Mouse (Mus musculus): ENCODE measurements around the gene Kalrn. TPM values are rescaled to one million over a fixed set of nuclear protein-coding genes. Genes with fewer than 3 reads are reported as not detected.

The Kalrn gene
- total RNA-seq, 2 experiments from 2014 or later = 419 to 451 TPM

GRCm38 (mm10) chr16:34047006-34047360 is 526.3 kb downstream of the Kalrn start:
- DNase-seq (ENCODE audit: low spot score in 2 of 2) = no peak

- DNase-seq (ENCODE audit: low spot score in 2 of 2) = no peak
Observed at GRCm38 (mm10) chr16:34046268-34047005, 526.9 kb downstream of the Kalrn start.

GRCm38 (mm10) chr16:34044539-34044938 is 528.8 kb downstream of the Kalrn start:
- no peak for DNase-seq (ENCODE audit: low spot score in 2 of 2)

- peak; percentile 42 to 72 for DNase-seq (ENCODE audit: low spot score in 2 of 2)
Observed at GRCm38 (mm10) chr16:34043048-34043795, 530.1 kb downstream of the Kalrn start.

GRCm38 (mm10) chr16:34042586-34042985 is 530.7 kb downstream of the Kalrn start:
- no peak for DNase-seq (ENCODE audit: low spot score in 2 of 2)

GRCm38 (mm10) chr16:34040276-34040675 is 533.1 kb downstream of the Kalrn start:
- no peak for DNase-seq (ENCODE audit: low spot score in 2 of 2)

- DNase-seq (ENCODE audit: low spot score in 2 of 2) = no peak
Observed at GRCm38 (mm10) chr16:34039736-34040135, 533.6 kb downstream of the Kalrn start.

- DNase-seq (ENCODE audit: low spot score in 2 of 2) = no peak
Observed at GRCm38 (mm10) chr16:34036327-34037047, 536.8 kb downstream of the Kalrn start.

GRCm38 (mm10) chr16:34035780-34036179 is 537.6 kb downstream of the Kalrn start:
- no peak for DNase-seq (ENCODE audit: low spot score in 2 of 2)

- DNase-seq (ENCODE audit: low spot score in 2 of 2) = no peak
Observed at GRCm38 (mm10) chr16:34034267-34034666, 539.1 kb downstream of the Kalrn start.

- DNase-seq (ENCODE audit: low spot score in 2 of 2) = no peak
Observed at GRCm38 (mm10) chr16:34032011-34032645, 541.2 kb downstream of the Kalrn start.

- DNase-seq (ENCODE audit: low spot score in 2 of 2) = no peak
Observed at GRCm38 (mm10) chr16:34031565-34031964, 541.8 kb downstream of the Kalrn start.

- no peak for DNase-seq (ENCODE audit: low spot score in 2 of 2)
Observed at GRCm38 (mm10) chr16:34030379-34030778, 543.0 kb downstream of the Kalrn start.

GRCm38 (mm10) chr16:34029790-34030189 is 543.5 kb downstream of the Kalrn start:
- DNase-seq (ENCODE audit: low spot score in 2 of 2) = no peak

- DNase-seq (ENCODE audit: low spot score in 2 of 2) = no peak
Observed at GRCm38 (mm10) chr16:34017241-34017640, 556.1 kb downstream of the Kalrn start.

GRCm38 (mm10) chr16:34011991-34012845 is 561.1 kb downstream of the Kalrn start:
- no peak for DNase-seq (ENCODE audit: low spot score in 2 of 2)

- DNase-seq (ENCODE audit: low spot score in 2 of 2) = no peak
Observed at GRCm38 (mm10) chr16:34009567-34009966, 563.8 kb downstream of the Kalrn start.

GRCm38 (mm10) chr16:34005986-34006385 is 567.3 kb downstream of the Kalrn start:
- no peak for DNase-seq (ENCODE audit: low spot score in 2 of 2)

- peak; percentile 53 to 69 for DNase-seq (ENCODE audit: low spot score in 2 of 2)
Observed at GRCm38 (mm10) chr16:34004128-34004578, 569.2 kb downstream of the Kalrn start.

GRCm38 (mm10) chr16:34003566-34004127 is 569.7 kb downstream of the Kalrn start:
- DNase-seq (ENCODE audit: low spot score in 2 of 2) = no peak
